Mouse (Mus musculus): ENCODE results near the gene Gnptg. TPM values are rescaled to one million over a fixed set of nuclear protein-coding genes. Genes with fewer than 3 reads are reported as not detected.
A peak's percentile ranks its signal among the peaks of the same experiment; 100 is the strongest.

Gnptg gene
- total RNA-seq, 2 experiments from 2014 or later: 72.2 to 73.5 TPM

- no peak for DNase-seq (ENCODE audit: low spot score in 2 of 2)
- intact Hi-C loops (cut with DNase I): no loop called here
These were observed 28.2 kb downstream of the Gnptg start for GRCm38 (mm10) chr17:25211705-25212104.

GRCm38 (mm10) chr17:25210680-25211466 lies 29.1 kb downstream of the Gnptg start:
- intact Hi-C loops (cut with DNase I): no loop called here
- DNase-seq (ENCODE audit: low spot score in 2 of 2): no peak

- intact Hi-C loops (cut with DNase I): no loop called here
- DNase-seq (ENCODE audit: low spot score in 2 of 2): no peak
These were observed 29.9 kb downstream of the Gnptg start for GRCm38 (mm10) chr17:25210006-25210405.

- DNase-seq (ENCODE audit: low spot score in 2 of 2): no peak
- intact Hi-C loops (cut with DNase I): no loop called here
These were observed 37.5 kb downstream of the Gnptg start for GRCm38 (mm10) chr17:25202401-25202800.

GRCm38 (mm10) chr17:25189091-25189490 lies 50.8 kb downstream of the Gnptg start:
- intact Hi-C loops (cut with DNase I): loop anchor here (5.0 kb wide), 1 partner anchor 83 kb away; the partner anchor contains the start of gene Ube2i

GRCm38 (mm10) chr17:25188150-25189031 lies 51.5 kb downstream of the Gnptg start, which contains the start of gene Unkl:
Gene Unkl, plus strand, starts transcription at chr17:25188397.
- DNase-seq (ENCODE audit: low spot score in 2 of 2): peak; percentile 25 to 71
- intact Hi-C loops (cut with DNase I): loop anchor here (5.0 kb wide), 1 partner anchor 84 kb away; the partner anchor contains the start of gene Ube2i

More at GRCm38 (mm10) chr17:25189091-25189490, 50.8 kb downstream of the Gnptg start:
- DNase-seq (ENCODE audit: low spot score in 2 of 2): no peak

GRCm38 (mm10) chr17:25187784-25188149 lies 52.2 kb downstream of the Gnptg start:
- intact Hi-C loops (cut with DNase I): loop anchor here (5.0 kb wide), 1 partner anchor 85 kb away; the partner anchor contains the start of gene Ube2i
- no peak for DNase-seq (ENCODE audit: low spot score in 2 of 2)

GRCm38 (mm10) chr17:25184961-25185360 lies 55.0 kb downstream of the Gnptg start:
- intact Hi-C loops (cut with DNase I): loop anchor here (5.0 kb wide), 2 partner anchors 68 to 87 kb away; partner anchors contain the start of genes Telo2 and Ube2i
- DNase-seq (ENCODE audit: low spot score in 2 of 2): no peak

- DNase-seq (ENCODE audit: low spot score in 2 of 2): peak; percentile 98 to 99
- intact Hi-C loops (cut with DNase I): loop anchor here (5.0 kb wide), 1 partner anchor 67 kb away; the partner anchor contains the start of gene Telo2
These were observed 55.7 kb downstream of the Gnptg start, which contains the start of gene BC003965 for GRCm38 (mm10) chr17:25184129-25184691. Gene BC003965, plus strand, starts transcription at chr17:25184554.

Small RNA genes lying within 50 kb of the gene (microRNA-seq; reads per million reads assigned to microRNA genes)
- 63.6 to 207 reads per million in 2 experiments for gene Mir3547

Other genes starting within 250 kb of the Gnptg start
- 10 to 100 TPM; 26.0 to 27.9 TPM for gene Cramp1l, start 224.3 kb downstream of the Gnptg start, total RNA-seq (2021)
- gene Ift140, start 224.0 kb downstream of the Gnptg start, total RNA-seq (2021): 10 to 100 TPM; 19.8 to 22.9 TPM
- 10 to 100 TPM in 1 of 2 experiments, 1 to 10 TPM in 1; 9.5 to 11.9 TPM for gene Tmem204, start 156.5 kb downstream of the Gnptg start, total RNA-seq (2021)
- 10 to 100 TPM; 29.8 to 32.3 TPM for gene Telo2, start 124.2 kb downstream of the Gnptg start, total RNA-seq (2021)
- gene Ptx4, start 119.4 kb downstream of the Gnptg start, total RNA-seq (2021): 1 to 10 TPM; 1.9 to 2.3 TPM
- gene Clcn7, start 106.7 kb downstream of the Gnptg start, total RNA-seq (2021): 10 to 100 TPM; 49.7 to 52.2 TPM
- gene Ccdc154, start 77.7 kb downstream of the Gnptg start, total RNA-seq (2021): under 1 TPM in 1 of 2 experiments, not detected in 1; 0.24 TPM
- not detected for gene Gm38655, start 64.7 kb downstream of the Gnptg start, total RNA-seq (2021)
- gene BC003965, start 55.6 kb downstream of the Gnptg start, total RNA-seq (2021): 10 to 100 TPM; 18.4 to 20.0 TPM
- 10 to 100 TPM; 33.4 to 38.6 TPM for gene Unkl, start 51.7 kb downstream of the Gnptg start, total RNA-seq (2021)
- 10 to 100 TPM; 25.0 to 27.2 TPM for gene Tsr3, start within 50 bp of the Gnptg start, total RNA-seq (2021)
- gene Baiap3, start 16.2 kb upstream of the Gnptg start, total RNA-seq (2021): 10 to 100 TPM; 15.2 to 23.8 TPM
- gene Ube2i, start 34.5 kb upstream of the Gnptg start, total RNA-seq (2021): 100 to 1,000 TPM; 211 to 216 TPM
- gene Prss34, start 58.3 kb upstream of the Gnptg start, total RNA-seq (2021): not detected
- not detected for gene Prss28, start 68.5 kb upstream of the Gnptg start, total RNA-seq (2021)
- not detected for gene Prss29, start 78.5 kb upstream of the Gnptg start, total RNA-seq (2021)
- gene Tpsab1, start 105.4 kb upstream of the Gnptg start, total RNA-seq (2021): not detected
- under 1 TPM in 1 of 2 experiments, not detected in 1; 0.26 TPM for gene Tpsb2, start 126.2 kb upstream of the Gnptg start, total RNA-seq (2021)
- not detected for gene Tpsg1, start 129.1 kb upstream of the Gnptg start, total RNA-seq (2021)
- gene Cacna1h, start 193.7 kb upstream of the Gnptg start, total RNA-seq (2021): 10 to 100 TPM; 42.1 to 43.2 TPM
- 1 to 10 TPM; 1.5 to 3.8 TPM for gene Tekt4, start 214.5 kb upstream of the Gnptg start, total RNA-seq (2021)

Measured in left cerebral cortex, postnatal 14 days (tissue).